Mouse (Mus musculus): ENCODE measurements around the gene Tlcd2. TPM values are rescaled to one million over a fixed set of nuclear protein-coding genes. Genes with fewer than 3 reads are reported as not detected.

Gene Tlcd2
- 1.9 TPM in 2 replicates for polyA plus RNA-seq (2015; fragmentation: Nextera tagmentation; extraction: Ambion mirVana)

DNA sequence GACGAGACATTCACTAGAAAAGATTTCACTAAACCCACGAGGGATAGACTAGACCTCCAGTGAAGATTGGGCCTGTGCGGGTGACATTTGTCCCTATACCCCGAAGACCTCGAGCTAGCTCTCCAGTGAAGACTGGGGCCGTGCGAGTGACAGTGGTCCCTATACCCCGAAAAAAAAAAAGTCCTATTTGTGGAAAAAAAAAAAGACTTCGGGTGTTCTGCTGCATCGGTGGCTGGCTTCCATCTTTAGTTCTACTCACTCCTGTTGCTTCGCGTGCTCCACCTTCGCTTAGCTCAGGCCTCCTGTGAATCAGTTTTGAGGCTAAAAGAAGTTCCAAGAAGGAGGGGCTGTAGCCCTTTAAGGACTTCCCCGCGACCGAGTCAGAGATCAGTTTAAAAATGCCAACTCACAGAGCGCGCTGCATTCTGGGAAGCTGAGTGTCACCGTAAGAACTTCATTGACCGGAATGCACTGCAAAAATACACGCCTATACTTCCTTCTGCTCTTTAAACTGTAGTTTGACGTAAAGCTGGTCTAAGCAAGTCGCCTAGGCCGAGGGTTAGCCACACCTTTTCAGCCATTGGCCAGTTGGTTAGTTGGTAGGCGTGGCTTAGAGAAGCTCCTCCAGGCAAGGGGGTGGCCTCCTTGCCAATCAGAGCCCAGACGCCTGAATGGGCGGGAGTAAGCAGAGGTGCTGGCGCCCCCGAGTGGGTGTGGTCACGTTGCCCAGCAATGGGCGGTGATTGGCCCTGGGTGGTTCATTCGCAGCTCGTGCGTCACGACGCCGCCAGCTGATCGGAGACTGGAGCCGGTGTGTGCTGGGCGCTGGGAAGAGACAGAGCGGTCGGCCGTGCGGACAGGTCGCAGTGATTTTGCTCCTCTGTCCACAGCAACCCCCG lies at the start of gene Tlcd2:
Gene Tlcd2, plus strand, starts transcription at position 872 of the 899 bp plus-strand sequence.
- Histone ChIP-seq H3K9ac (ENCODE audit: low read depth, low read length) (peak within 1 kb of the TSS; percentile 79), H3K9me3 (replicated peaks; ENCODE audit: control insufficient read depth, low read length, poor library complexity, severe bottlenecking) (no peaks in the 10 kb centered on the region), H3K4me1 (ENCODE audit: control insufficient read depth, insufficient read depth, low read length) (peaks cover 23% of the 10 kb centered on the region), H3K36me3 (ENCODE audit: control insufficient read depth, insufficient read depth, low read length) (peaks cover 11% of the 10 kb centered on the region), H3K4me2 (ENCODE audit: low read length) (peak within 1 kb of the TSS; percentile 99), H3K27ac (ENCODE audit: low read length) (peak within 1 kb of the TSS; percentile 79), H3K27me3 (ENCODE audit: control insufficient read depth, insufficient read depth, low read depth, low read length) (peaks cover 2% of the 10 kb centered on the region; the same call in 1 of the 2 replicates), H3K4me3 (ENCODE audit: low read depth, low read length) (peak within 1 kb of the TSS; percentile 88)
- WGBS, result under 1% methylated on average over 46 of the region's 46 CpGs
- peak; percentile 96 for ATAC-seq

GRCm38 (mm10) chr11:75415096-75415495 lies 46.4 kb upstream of the Tlcd2 start:
- Histone ChIP-seq H3K4me3 (ENCODE audit: low read depth, low read length) (no peak overlapping the region), H3K9me3 (replicated peaks; ENCODE audit: control insufficient read depth, low read length, poor library complexity, severe bottlenecking) (no peaks in the 10 kb centered on the region), H3K27me3 (ENCODE audit: control insufficient read depth, insufficient read depth, low read depth, low read length) (no peaks in the 10 kb centered on the region), H3K4me1 (ENCODE audit: control insufficient read depth, insufficient read depth, low read length) (no peaks in the 10 kb centered on the region), H3K4me2 (ENCODE audit: low read length) (no peak overlapping the region), H3K9ac (ENCODE audit: low read depth, low read length) (no peak overlapping the region), H3K27ac (ENCODE audit: low read length) (no peak overlapping the region), H3K36me3 (ENCODE audit: control insufficient read depth, insufficient read depth, low read length) (no peaks in the 10 kb centered on the region)
- ATAC-seq, result no peak
- WGBS, result 57% methylated on average over 7 of the region's 7 CpGs

DNA sequence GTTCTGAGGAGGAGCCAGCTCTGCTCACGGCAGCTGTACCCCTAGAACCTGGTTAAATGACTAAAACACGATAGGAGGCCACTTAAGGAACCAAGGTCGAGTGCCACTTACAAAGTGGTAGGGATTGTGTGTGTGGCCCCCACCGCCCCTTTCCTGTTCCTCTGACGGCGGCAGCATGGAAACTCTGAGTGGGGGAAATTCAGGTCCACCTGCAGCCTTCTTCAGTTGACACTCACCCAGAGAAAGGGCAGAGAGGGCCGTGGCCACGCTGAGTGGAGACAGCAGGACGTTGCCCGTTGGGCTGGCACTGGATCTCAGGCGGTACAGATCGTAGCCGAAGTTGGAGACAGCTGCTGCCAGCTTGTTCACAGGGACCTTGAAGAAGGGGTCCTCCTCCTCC lies 45.5 kb upstream of the Tlcd2 start:
- H3K4me3 ChIP-seq (ENCODE audit: low read depth, low read length), result no peak overlapping the region
- ATAC-seq, result no peak
- H3K4me2 ChIP-seq (ENCODE audit: low read length), result no peak overlapping the region
- H3K4me1 ChIP-seq (ENCODE audit: control insufficient read depth, insufficient read depth, low read length), result no peaks in the 10 kb centered on the region
- WGBS, result 86% methylated on average over 13 of the region's 13 CpGs
- no peaks in the 10 kb centered on the region for H3K36me3 ChIP-seq (ENCODE audit: control insufficient read depth, insufficient read depth, low read length)
- H3K27ac ChIP-seq (ENCODE audit: low read length), result no peak overlapping the region
- H3K27me3 ChIP-seq (ENCODE audit: control insufficient read depth, insufficient read depth, low read depth, low read length), result no peaks in the 10 kb centered on the region
- H3K9me3 ChIP-seq (replicated peaks; ENCODE audit: control insufficient read depth, low read length, poor library complexity, severe bottlenecking), result no peaks in the 10 kb centered on the region
- H3K9ac ChIP-seq (ENCODE audit: low read depth, low read length), result no peak overlapping the region

DNA sequence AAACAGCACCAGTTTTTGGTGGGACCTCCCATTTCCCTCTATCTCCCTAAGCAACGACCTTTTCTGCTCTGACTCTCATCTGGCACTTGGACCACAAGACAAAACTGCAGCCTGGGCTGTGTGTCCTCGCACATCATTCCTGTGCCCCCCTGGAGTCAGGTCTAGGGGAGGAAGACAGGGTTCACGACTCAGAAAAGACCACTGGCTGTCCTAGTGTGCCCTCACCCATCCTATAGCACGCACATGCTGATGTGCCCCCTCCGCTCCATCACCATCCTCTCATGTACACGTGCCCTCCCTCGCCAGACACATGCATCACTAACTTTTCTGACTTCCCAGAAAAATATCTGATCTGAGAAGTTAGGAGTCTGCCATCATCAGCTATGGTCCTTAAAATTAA lies 41.5 kb upstream of the Tlcd2 start:
- Histone ChIP-seq H3K9ac (ENCODE audit: low read depth, low read length) (no peak overlapping the region), H3K27ac (ENCODE audit: low read length) (no peak overlapping the region), H3K4me3 (ENCODE audit: low read depth, low read length) (no peak overlapping the region), H3K4me1 (ENCODE audit: control insufficient read depth, insufficient read depth, low read length) (no peaks in the 10 kb centered on the region), H3K27me3 (ENCODE audit: control insufficient read depth, insufficient read depth, low read depth, low read length) (no peaks in the 10 kb centered on the region), H3K36me3 (ENCODE audit: control insufficient read depth, insufficient read depth, low read length) (no peaks in the 10 kb centered on the region), H3K4me2 (ENCODE audit: low read length) (no peak overlapping the region), H3K9me3 (replicated peaks; ENCODE audit: control insufficient read depth, low read length, poor library complexity, severe bottlenecking) (no peaks in the 10 kb centered on the region)
- no peak for ATAC-seq
- 86% methylated on average over 7 of the region's 7 CpGs for WGBS

DNA sequence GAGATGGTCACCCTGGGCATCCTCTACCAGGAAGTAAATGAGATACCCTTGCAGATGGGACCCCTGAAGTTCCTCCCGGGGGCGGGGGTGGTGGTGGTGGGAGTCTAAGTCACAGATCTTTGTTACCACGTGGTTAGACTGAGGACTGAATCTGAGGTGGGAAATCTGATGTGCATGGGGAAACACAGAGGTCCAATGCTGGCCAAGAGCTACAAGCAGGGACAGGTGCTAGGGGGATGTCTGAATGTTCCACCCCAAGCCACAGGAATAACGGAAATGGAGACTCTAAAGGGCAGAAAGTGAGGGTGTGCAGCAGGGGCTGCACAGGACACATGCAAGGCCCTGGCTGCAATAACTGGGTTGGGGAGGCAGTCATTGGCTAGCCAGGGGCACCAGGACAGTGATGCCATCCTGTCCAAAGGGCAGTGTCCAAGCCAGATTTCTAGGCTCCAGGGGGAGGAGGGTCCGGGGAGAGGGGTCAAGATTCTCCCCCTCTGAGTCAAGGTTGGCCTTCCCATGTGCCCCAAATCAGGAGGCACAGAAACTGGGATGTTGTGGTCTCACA lies 40.6 kb upstream of the Tlcd2 start:
- Histone ChIP-seq H3K27me3 (ENCODE audit: control insufficient read depth, insufficient read depth, low read depth, low read length) (no peaks in the 10 kb centered on the region), H3K4me1 (ENCODE audit: control insufficient read depth, insufficient read depth, low read length) (no peaks in the 10 kb centered on the region), H3K36me3 (ENCODE audit: control insufficient read depth, insufficient read depth, low read length) (no peaks in the 10 kb centered on the region), H3K9ac (ENCODE audit: low read depth, low read length) (no peak overlapping the region), H3K27ac (ENCODE audit: low read length) (no peak overlapping the region), H3K9me3 (replicated peaks; ENCODE audit: control insufficient read depth, low read length, poor library complexity, severe bottlenecking) (no peaks in the 10 kb centered on the region), H3K4me3 (ENCODE audit: low read depth, low read length) (no peak overlapping the region), H3K4me2 (ENCODE audit: low read length) (no peak overlapping the region)
- 76% methylated on average over 5 of the region's 5 CpGs for whole genome bisulfite sequencing
- ATAC-seq, result no peak

- 57% methylated on average over 6 of the region's 6 CpGs for WGBS
- H3K4me1 ChIP-seq (ENCODE audit: control insufficient read depth, insufficient read depth, low read length), result no peaks in the 10 kb centered on the region
- no peaks in the 10 kb centered on the region for H3K9me3 ChIP-seq (replicated peaks; ENCODE audit: control insufficient read depth, low read length, poor library complexity, severe bottlenecking)
- no peak overlapping the region for H3K4me3 ChIP-seq (ENCODE audit: low read depth, low read length)
- H3K9ac ChIP-seq (ENCODE audit: low read depth, low read length), result no peak overlapping the region
- H3K4me2 ChIP-seq (ENCODE audit: low read length), result no peak overlapping the region
- no peaks in the 10 kb centered on the region for H3K36me3 ChIP-seq (ENCODE audit: control insufficient read depth, insufficient read depth, low read length)
- H3K27ac ChIP-seq (ENCODE audit: low read length), result no peak overlapping the region
- no peak for ATAC-seq
- no peaks in the 10 kb centered on the region for H3K27me3 ChIP-seq (ENCODE audit: control insufficient read depth, insufficient read depth, low read depth, low read length)
These were observed 40.0 kb upstream of the Tlcd2 start for GRCm38 (mm10) chr11:75421375-75422012.

GRCm38 (mm10) chr11:75422013-75422792 lies 39.3 kb upstream of the Tlcd2 start, which contains the start of gene Serpinf1:
Gene Serpinf1, minus strand, starts transcription at chr11:75422701.
- Histone ChIP-seq H3K27ac (ENCODE audit: low read length) (no peak within 1 kb of the TSS), H3K36me3 (ENCODE audit: control insufficient read depth, insufficient read depth, low read length) (no peaks in the 10 kb centered on the region), H3K4me2 (ENCODE audit: low read length) (no peak within 1 kb of the TSS), H3K27me3 (ENCODE audit: control insufficient read depth, insufficient read depth, low read depth, low read length) (no peaks in the 10 kb centered on the region), H3K4me1 (ENCODE audit: control insufficient read depth, insufficient read depth, low read length) (no peaks in the 10 kb centered on the region), H3K9me3 (replicated peaks; ENCODE audit: control insufficient read depth, low read length, poor library complexity, severe bottlenecking) (no peaks in the 10 kb centered on the region), H3K9ac (ENCODE audit: low read depth, low read length) (no peak within 1 kb of the TSS), H3K4me3 (ENCODE audit: low read depth, low read length) (no peak within 1 kb of the TSS)
- WGBS, result 65% methylated on average over 10 of the region's 10 CpGs
- ATAC-seq, result no peak

- no peaks in the 10 kb centered on the region for H3K4me1 ChIP-seq (ENCODE audit: control insufficient read depth, insufficient read depth, low read length)
- no peak overlapping the region for H3K9ac ChIP-seq (ENCODE audit: low read depth, low read length)
- WGBS, result 95% methylated on average over 3 of the region's 3 CpGs
- H3K27me3 ChIP-seq (ENCODE audit: control insufficient read depth, insufficient read depth, low read depth, low read length), result no peaks in the 10 kb centered on the region
- no peak overlapping the region for H3K27ac ChIP-seq (ENCODE audit: low read length)
- H3K36me3 ChIP-seq (ENCODE audit: control insufficient read depth, insufficient read depth, low read length), result no peaks in the 10 kb centered on the region
- ATAC-seq, result no peak
- H3K4me2 ChIP-seq (ENCODE audit: low read length), result no peak overlapping the region
- H3K4me3 ChIP-seq (ENCODE audit: low read depth, low read length), result no peak overlapping the region
- H3K9me3 ChIP-seq (replicated peaks; ENCODE audit: control insufficient read depth, low read length, poor library complexity, severe bottlenecking), result no peaks in the 10 kb centered on the region
These were observed 38.4 kb upstream of the Tlcd2 start for GRCm38 (mm10) chr11:75423091-75423490.

Data from midbrain, embryonic 16.5 days (tissue).